Mouse (Mus musculus): ENCODE data around the gene Abca6.

Abca6 gene

DNA sequence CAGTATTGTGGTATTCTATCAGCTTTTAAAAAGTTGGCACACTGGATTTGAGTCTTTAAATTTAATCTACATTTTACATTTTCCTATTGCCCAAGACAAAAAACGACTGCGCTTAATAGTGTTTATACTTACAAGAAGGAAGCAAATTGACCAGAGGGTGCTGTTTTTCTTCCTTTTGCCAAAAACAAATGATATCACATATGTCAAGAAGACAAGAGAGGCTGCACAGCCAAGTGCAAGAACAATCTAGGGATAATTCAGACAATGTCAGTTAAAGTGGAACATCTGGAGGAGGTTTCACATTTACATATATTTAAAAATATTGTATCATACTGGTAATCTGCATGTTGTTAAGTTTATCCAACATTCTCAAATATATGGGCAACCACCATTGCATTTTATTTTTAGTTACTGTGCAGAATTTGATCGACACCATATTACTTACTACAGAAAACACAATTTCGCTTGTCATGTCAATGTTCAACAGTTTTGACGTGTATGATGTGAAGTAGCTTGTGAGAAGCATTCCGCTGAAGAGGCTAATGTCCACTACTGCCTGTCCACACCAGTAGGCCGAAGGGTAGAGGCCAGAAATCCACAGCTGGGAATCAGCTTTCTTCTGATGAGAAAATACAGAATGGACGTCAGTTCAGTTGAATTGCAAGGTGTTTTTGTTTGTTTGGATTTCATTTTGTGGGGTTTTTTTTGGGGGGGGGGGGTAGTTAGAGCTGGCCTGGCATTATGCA lies 54.8 kb downstream of the Abca6 start:
- DNase-seq (ENCODE audit: low spot score in 2 of 2), result no peak

DNA sequence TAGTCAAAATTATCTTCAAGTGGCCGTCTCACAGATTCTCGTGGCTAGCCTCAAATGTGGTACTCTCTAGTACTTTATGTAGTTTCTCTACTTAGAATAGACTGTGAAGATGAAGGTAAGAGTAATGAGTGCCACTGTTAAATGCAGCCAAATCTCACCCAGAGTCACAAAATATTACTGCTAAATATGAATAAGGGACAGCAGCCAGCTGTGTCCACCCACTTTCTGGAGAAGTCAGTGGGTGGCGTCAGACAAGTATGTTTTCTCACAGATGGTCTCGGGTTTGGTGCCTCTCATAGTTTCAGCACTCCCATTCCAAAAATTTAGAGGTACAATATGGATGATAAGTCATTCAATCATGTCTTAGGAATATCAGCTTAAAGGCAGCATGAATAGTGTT lies 56.3 kb downstream of the Abca6 start:
- no peak for DNase-seq (ENCODE audit: low spot score in 2 of 2)

DNA sequence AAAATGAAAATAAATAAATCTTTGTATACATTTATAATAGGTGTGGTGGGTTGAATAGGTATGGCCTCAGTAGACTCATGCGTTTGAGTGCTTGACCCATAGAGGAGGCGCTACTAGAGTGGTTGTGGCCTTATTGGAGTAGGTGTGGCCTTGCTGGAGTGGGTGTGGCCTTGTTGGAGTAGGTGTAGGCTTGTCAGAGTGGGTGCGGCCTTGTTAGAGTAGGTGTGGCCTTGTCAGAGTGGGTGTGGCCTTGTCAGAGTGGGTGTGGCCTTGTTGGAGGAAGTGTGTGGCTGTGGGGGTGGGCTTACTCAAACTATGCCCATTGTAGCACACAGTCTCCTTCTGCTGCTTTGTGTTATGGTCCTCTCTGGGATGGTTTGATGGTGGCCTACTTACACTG lies 80.4 kb downstream of the Abca6 start:
- no peak for DNase-seq (ENCODE audit: low spot score in 2 of 2)

DNA sequence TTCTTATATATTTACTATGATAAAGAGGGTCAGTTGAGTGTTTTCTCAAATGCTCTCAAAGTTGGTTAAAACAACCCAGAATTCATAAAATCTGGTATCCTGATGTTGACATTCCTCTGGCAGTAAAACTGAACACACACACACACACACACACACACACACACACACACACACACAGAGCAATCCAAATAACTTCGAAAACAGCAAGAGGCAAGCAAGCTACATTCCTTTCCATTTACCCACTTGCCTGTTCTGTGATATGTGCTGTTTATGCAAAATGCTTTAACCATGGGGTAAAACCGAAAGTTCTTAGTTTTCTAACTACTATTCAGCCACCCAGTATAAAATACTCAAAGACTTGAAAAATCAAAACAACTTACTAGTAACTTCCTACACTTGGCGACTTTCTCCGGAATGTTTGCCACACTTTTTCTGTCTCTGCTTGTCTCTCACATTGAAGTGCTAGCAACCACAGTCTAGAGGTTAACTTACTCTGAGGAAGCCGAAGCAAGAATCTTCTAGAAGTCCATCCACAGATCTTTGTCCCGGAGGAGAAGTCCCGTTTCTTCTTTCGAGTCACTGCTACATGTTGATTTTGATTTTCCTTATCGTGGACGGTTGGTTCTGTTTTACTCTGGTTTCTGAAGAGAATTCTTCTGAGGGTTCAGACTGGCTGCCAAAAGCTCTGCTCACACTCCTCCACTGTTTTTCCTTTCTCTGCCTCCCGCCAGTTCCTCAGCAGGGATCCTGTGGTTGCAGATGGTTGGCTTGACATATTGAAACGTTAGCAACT lies 83.9 kb downstream of the Abca6 start, which contains the start of gene Abca9:
TSS of gene Abca9 (minus strand) at position 738 of the 793 bp plus-strand sequence.
- DNase-seq (ENCODE audit: low spot score in 2 of 2), result no peak

DNA sequence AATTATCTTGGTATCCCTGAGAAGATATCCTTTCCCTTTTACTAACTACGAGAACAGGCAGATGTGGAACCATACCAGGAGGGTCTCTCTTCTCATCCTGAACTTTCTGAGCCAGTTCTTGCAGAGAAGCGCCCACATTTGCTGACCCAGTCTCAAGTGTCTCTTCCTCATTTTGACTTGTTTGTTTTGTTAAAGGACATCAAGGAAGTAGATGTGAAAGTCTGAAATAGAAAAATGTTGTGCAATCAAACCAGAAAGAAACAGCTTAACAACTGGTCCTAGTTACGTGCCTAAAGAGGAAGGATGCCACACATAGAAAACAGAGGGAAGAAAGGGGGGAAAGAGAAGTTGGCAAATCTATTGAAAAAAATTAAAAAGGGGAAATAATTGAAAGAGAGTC lies 85.8 kb downstream of the Abca6 start:
- DNase-seq (ENCODE audit: low spot score in 2 of 2), result no peak

DNA sequence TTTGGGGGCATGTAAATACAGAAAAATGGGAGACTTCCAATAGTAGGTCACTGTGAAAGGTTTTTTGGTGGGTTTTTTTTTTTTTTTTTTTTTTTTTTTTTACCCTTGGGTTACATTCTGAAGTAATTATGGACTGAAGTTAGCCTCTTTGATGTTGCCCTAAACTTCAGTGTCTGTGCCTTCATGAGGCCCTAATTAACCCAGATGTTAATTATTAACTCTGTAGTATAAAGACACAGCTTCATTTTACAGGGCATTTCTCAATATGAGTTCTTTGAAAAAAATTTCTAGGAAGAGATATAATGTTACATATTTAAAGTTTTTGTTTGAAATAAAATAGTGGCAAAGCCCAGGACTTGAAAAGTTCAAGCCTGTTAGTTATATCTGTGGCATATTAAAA lies 86.2 kb downstream of the Abca6 start:
- DNase-seq (ENCODE audit: low spot score in 2 of 2), result no peak

DNA sequence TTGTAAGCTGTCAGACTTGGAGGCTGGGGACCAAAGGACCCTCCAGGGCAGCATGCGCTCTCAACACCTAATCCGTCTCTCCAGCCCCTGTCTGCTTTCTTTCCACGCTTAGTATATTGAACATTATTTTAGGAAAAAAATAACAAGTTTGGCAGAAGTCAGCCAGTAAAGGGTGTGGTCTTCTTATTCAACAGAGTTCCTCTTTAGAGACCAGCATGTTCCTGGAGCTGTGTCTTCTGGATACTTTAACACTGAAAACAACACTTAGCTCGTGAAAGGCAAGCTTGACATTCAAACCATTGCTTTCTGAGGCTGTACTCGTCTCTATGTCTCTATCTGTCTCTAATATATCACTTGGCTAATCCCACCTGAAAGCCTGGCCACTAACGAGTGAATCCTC lies 94.5 kb downstream of the Abca6 start:
- no peak for DNase-seq (ENCODE audit: low spot score in 2 of 2)

DNA sequence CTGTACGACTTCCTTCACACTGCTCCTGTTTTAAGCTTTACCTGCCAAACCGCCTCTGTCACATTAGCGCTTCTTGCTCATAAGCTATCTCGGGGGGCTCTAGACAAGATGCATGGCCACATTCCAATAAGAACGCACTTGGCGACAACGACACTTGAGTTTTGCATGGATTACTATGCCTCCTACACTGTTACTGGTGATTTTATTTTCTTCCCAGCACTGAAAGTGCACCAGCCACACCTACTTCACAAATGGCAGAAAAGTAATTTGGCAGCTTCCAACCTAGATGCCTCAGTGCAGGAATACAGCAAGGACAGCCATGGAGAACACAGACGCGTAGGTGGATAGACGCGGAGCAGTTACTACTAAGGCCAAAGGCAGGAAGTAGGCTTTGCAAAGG lies 95.6 kb downstream of the Abca6 start:
- no peak for DNase-seq (ENCODE audit: low spot score in 2 of 2)

DNA sequence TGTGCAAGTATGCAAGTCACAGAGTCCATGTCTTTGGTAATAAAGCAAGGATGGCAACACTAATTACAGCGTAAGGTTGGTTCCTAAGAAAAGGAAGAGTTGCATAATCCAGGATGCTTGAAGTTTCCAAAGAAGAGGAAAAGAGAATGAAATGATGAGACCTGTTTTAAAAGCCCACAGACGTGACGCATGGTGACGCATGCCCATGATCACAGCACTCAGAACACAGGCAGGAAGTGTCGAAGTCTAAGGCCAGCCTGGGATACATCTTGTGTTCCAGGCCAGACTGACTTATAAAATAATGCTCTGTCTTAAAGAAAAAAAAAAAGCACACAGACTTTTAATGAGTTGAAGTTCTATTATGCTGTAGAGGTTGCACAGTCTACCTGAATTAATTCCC lies 103.9 kb downstream of the Abca6 start:
- DNase-seq (ENCODE audit: low spot score in 2 of 2), result no peak

DNA sequence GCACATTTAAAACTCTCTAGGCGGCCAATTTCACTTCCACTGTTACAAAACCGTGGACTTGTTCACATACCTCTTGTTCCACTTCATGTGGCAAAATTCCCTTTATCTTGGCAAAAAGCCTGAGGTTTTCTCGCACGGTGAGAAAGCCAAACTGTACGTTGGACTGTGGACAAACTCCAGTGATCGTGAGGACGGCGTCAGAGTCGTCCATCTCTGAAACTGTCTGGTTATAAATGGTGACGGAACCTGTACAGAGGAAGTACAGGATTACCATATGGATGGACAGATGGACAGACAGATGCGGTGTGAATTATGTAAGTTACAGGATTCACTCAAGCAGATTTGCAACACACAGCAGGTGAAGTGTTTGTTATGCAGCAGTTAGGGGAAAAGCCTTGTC lies 106.2 kb downstream of the Abca6 start:
- no peak for DNase-seq (ENCODE audit: low spot score in 2 of 2)

DNA sequence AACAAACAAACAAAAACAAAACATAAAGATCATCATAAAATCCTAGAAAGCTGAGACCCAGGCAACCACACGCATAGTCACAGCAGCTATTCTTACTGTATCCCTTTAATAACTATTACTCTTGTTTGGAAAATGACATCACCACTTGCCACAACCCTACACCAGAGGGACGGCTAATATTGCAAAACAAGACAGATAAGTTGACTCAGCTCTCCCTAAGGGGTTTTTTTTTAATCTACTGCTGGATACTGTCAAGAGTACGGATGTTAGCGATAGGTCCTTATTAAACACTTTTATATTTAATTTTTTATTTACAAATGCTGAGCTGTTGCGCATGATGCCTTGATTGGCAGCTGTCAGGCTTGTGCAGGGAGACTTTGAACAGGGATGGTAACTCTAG lies 120.8 kb downstream of the Abca6 start:
- no peak for DNase-seq (ENCODE audit: low spot score in 2 of 2)
